Mouse (Mus musculus): Measurements from ENCODE around the gene C1qtnf9. TPM values are rescaled to one million over a fixed set of nuclear protein-coding genes. Genes with fewer than 3 reads are reported as not detected.

The C1qtnf9 gene
- polyA plus RNA-seq, 1 experiment from 2014 or later = not detected

GRCm38 (mm10) chr14:60754656-60755055 lies 13.3 kb upstream of the C1qtnf9 start:
- Histone ChIP-seq H3K4me2 (replicated peaks; ENCODE audit: low read depth, low read length) (no peak overlapping the region), H3K4me1 (replicated peaks; ENCODE audit: control insufficient read depth, insufficient read depth, low read length) (no peaks in the 10 kb centered on the region), H3K9me3 (ENCODE audit: control insufficient read depth, low read length) (no peaks in the 10 kb centered on the region), H3K9ac (ENCODE audit: low read depth, low read length) (no peak overlapping the region), H3K4me3 (ENCODE audit: low read depth, low read length) (no peak overlapping the region), H3K27ac (ENCODE audit: low read depth, low read length) (no peak overlapping the region), H3K27me3 (ENCODE audit: control insufficient read depth, insufficient read depth, low read length) (no peaks in the 10 kb centered on the region), H3K36me3 (ENCODE audit: control insufficient read depth, insufficient read depth, low read length) (peaks cover 15% of the 10 kb centered on the region; the same call in 1 of the 2 replicates)
- DNase-seq (ENCODE audit: low spot score) (no peak), ATAC-seq (ENCODE audit: low FRiP score) (no peak)
- WGBS = 95% methylated on average over 5 of the region's 5 CpGs

- Histone ChIP-seq H3K36me3 (ENCODE audit: control insufficient read depth, insufficient read depth, low read length) (peaks cover 21% of the 10 kb centered on the region; the same call in 1 of the 2 replicates), H3K9me3 (ENCODE audit: control insufficient read depth, low read length) (no peaks in the 10 kb centered on the region), H3K4me3 (ENCODE audit: low read depth, low read length) (no peak overlapping the region), H3K27ac (ENCODE audit: low read depth, low read length) (no peak overlapping the region), H3K4me1 (replicated peaks; ENCODE audit: control insufficient read depth, insufficient read depth, low read length) (no peaks in the 10 kb centered on the region), H3K27me3 (ENCODE audit: control insufficient read depth, insufficient read depth, low read length) (no peaks in the 10 kb centered on the region), H3K4me2 (replicated peaks; ENCODE audit: low read depth, low read length) (no peak overlapping the region), H3K9ac (ENCODE audit: low read depth, low read length) (no peak overlapping the region)
- WGBS = 92% methylated on average over 15 of the region's 15 CpGs
- DNase-seq (ENCODE audit: low spot score) (no peak), ATAC-seq (ENCODE audit: low FRiP score) (no peak)
Observed at GRCm38 (mm10) chr14:60756271-60756670, 11.7 kb upstream of the C1qtnf9 start.

- WGBS = 97% methylated on average over 8 of the region's 8 CpGs
- Histone ChIP-seq H3K4me3 (ENCODE audit: low read depth, low read length) (no peak overlapping the region), H3K36me3 (ENCODE audit: control insufficient read depth, insufficient read depth, low read length) (peaks cover 22% of the 10 kb centered on the region; the same call in 1 of the 2 replicates)
Observed at GRCm38 (mm10) chr14:60757265-60757664, 10.7 kb upstream of the C1qtnf9 start.

GRCm38 (mm10) chr14:60757722-60758121 lies 10.2 kb upstream of the C1qtnf9 start:
- ATAC-seq (ENCODE audit: low FRiP score) = no peak
- H3K9me3 ChIP-seq (ENCODE audit: control insufficient read depth, low read length) = no peaks in the 10 kb centered on the region
- H3K27ac ChIP-seq (ENCODE audit: low read depth, low read length) = no peak overlapping the region
- H3K9ac ChIP-seq (ENCODE audit: low read depth, low read length) = no peak overlapping the region
- 91% methylated on average over 7 of the region's 7 CpGs for WGBS
- H3K36me3 ChIP-seq (ENCODE audit: control insufficient read depth, insufficient read depth, low read length) = peaks cover 22% of the 10 kb centered on the region; the same call in 1 of the 2 replicates
- no peaks in the 10 kb centered on the region for H3K4me1 ChIP-seq (replicated peaks; ENCODE audit: control insufficient read depth, insufficient read depth, low read length)
- H3K27me3 ChIP-seq (ENCODE audit: control insufficient read depth, insufficient read depth, low read length) = no peaks in the 10 kb centered on the region
- no peak overlapping the region for H3K4me2 ChIP-seq (replicated peaks; ENCODE audit: low read depth, low read length)
- no peak overlapping the region for H3K4me3 ChIP-seq (ENCODE audit: low read depth, low read length)
- DNase-seq (ENCODE audit: low spot score) = no peak

More at GRCm38 (mm10) chr14:60757265-60757664, 10.7 kb upstream of the C1qtnf9 start:
- no peaks in the 10 kb centered on the region for H3K4me1 ChIP-seq (replicated peaks; ENCODE audit: control insufficient read depth, insufficient read depth, low read length)
- ATAC-seq (ENCODE audit: low FRiP score) (no peak), DNase-seq (ENCODE audit: low spot score) (no peak)
- no peak overlapping the region for H3K4me2 ChIP-seq (replicated peaks; ENCODE audit: low read depth, low read length)
- no peaks in the 10 kb centered on the region for H3K9me3 ChIP-seq (ENCODE audit: control insufficient read depth, low read length)
- H3K9ac ChIP-seq (ENCODE audit: low read depth, low read length) = no peak overlapping the region
- no peak overlapping the region for H3K27ac ChIP-seq (ENCODE audit: low read depth, low read length)
- no peaks in the 10 kb centered on the region for H3K27me3 ChIP-seq (ENCODE audit: control insufficient read depth, insufficient read depth, low read length)

GRCm38 (mm10) chr14:60759097-60759496 lies 8.8 kb upstream of the C1qtnf9 start:
- no peaks in the 10 kb centered on the region for H3K9me3 ChIP-seq (ENCODE audit: control insufficient read depth, low read length)
- no peak overlapping the region for H3K9ac ChIP-seq (ENCODE audit: low read depth, low read length)
- no peak overlapping the region for H3K4me2 ChIP-seq (replicated peaks; ENCODE audit: low read depth, low read length)
- no peak for DNase-seq (ENCODE audit: low spot score)
- 94% methylated on average over 8 of the region's 8 CpGs for WGBS
- ATAC-seq (ENCODE audit: low FRiP score) = no peak
- no peak overlapping the region for H3K27ac ChIP-seq (ENCODE audit: low read depth, low read length)
- H3K36me3 ChIP-seq (ENCODE audit: control insufficient read depth, insufficient read depth, low read length) = peaks cover 22% of the 10 kb centered on the region; the same call in 1 of the 2 replicates
- no peak overlapping the region for H3K4me3 ChIP-seq (ENCODE audit: low read depth, low read length)
- no peaks in the 10 kb centered on the region for H3K27me3 ChIP-seq (ENCODE audit: control insufficient read depth, insufficient read depth, low read length)
- H3K4me1 ChIP-seq (replicated peaks; ENCODE audit: control insufficient read depth, insufficient read depth, low read length) = no peaks in the 10 kb centered on the region

- no peak overlapping the region for H3K9ac ChIP-seq (ENCODE audit: low read depth, low read length)
- 73% methylated on average over 10 of the region's 10 CpGs for WGBS
- no peaks in the 10 kb centered on the region for H3K27me3 ChIP-seq (ENCODE audit: control insufficient read depth, insufficient read depth, low read length)
- ATAC-seq (ENCODE audit: low FRiP score) (no peak), DNase-seq (ENCODE audit: low spot score) (no peak)
- H3K4me1 ChIP-seq (replicated peaks; ENCODE audit: control insufficient read depth, insufficient read depth, low read length) = no peaks in the 10 kb centered on the region
- H3K4me3 ChIP-seq (ENCODE audit: low read depth, low read length) = no peak overlapping the region
- no peak overlapping the region for H3K4me2 ChIP-seq (replicated peaks; ENCODE audit: low read depth, low read length)
- no peaks in the 10 kb centered on the region for H3K9me3 ChIP-seq (ENCODE audit: control insufficient read depth, low read length)
- H3K27ac ChIP-seq (ENCODE audit: low read depth, low read length) = no peak overlapping the region
- peaks cover 16% of the 10 kb centered on the region; the same call in 1 of the 2 replicates for H3K36me3 ChIP-seq (ENCODE audit: control insufficient read depth, insufficient read depth, low read length)
Observed at GRCm38 (mm10) chr14:60761801-60762200, 6.1 kb upstream of the C1qtnf9 start.

- 78% methylated on average over 7 of the region's 7 CpGs for WGBS
- Histone ChIP-seq H3K27ac (ENCODE audit: low read depth, low read length) (no peak overlapping the region), H3K36me3 (ENCODE audit: control insufficient read depth, insufficient read depth, low read length) (peaks cover 14% of the 10 kb centered on the region; the same call in 1 of the 2 replicates)
Observed at GRCm38 (mm10) chr14:60762754-60763153, 5.2 kb upstream of the C1qtnf9 start.

GRCm38 (mm10) chr14:60763746-60764145 lies 4.2 kb upstream of the C1qtnf9 start:
- Histone ChIP-seq H3K36me3 (ENCODE audit: control insufficient read depth, insufficient read depth, low read length) (peaks cover 9% of the 10 kb centered on the region; the same call in 1 of the 2 replicates), H3K27ac (ENCODE audit: low read depth, low read length) (no peak overlapping the region), H3K27me3 (ENCODE audit: control insufficient read depth, insufficient read depth, low read length) (no peaks in the 10 kb centered on the region), H3K9me3 (ENCODE audit: control insufficient read depth, low read length) (no peaks in the 10 kb centered on the region), H3K4me1 (replicated peaks; ENCODE audit: control insufficient read depth, insufficient read depth, low read length) (no peaks in the 10 kb centered on the region), H3K4me3 (ENCODE audit: low read depth, low read length) (no peak overlapping the region), H3K9ac (ENCODE audit: low read depth, low read length) (no peak overlapping the region), H3K4me2 (replicated peaks; ENCODE audit: low read depth, low read length) (no peak overlapping the region)
- ATAC-seq (ENCODE audit: low FRiP score) = no peak
- DNase-seq (ENCODE audit: low spot score) = no peak
- 95% methylated on average over 5 of the region's 5 CpGs for WGBS

More at GRCm38 (mm10) chr14:60762754-60763153, 5.2 kb upstream of the C1qtnf9 start:
- no peaks in the 10 kb centered on the region for H3K9me3 ChIP-seq (ENCODE audit: control insufficient read depth, low read length)
- ATAC-seq (ENCODE audit: low FRiP score) = no peak
- H3K27me3 ChIP-seq (ENCODE audit: control insufficient read depth, insufficient read depth, low read length) = no peaks in the 10 kb centered on the region
- H3K4me1 ChIP-seq (replicated peaks; ENCODE audit: control insufficient read depth, insufficient read depth, low read length) = no peaks in the 10 kb centered on the region
- H3K4me2 ChIP-seq (replicated peaks; ENCODE audit: low read depth, low read length) = no peak overlapping the region
- H3K9ac ChIP-seq (ENCODE audit: low read depth, low read length) = no peak overlapping the region
- H3K4me3 ChIP-seq (ENCODE audit: low read depth, low read length) = no peak overlapping the region
- no peak for DNase-seq (ENCODE audit: low spot score)

- 77% methylated on average over 4 of the region's 4 CpGs for WGBS
- DNase-seq (ENCODE audit: low spot score) (no peak), ATAC-seq (ENCODE audit: low FRiP score) (no peak)
- no peaks in the 10 kb centered on the region for H3K27me3 ChIP-seq (ENCODE audit: control insufficient read depth, insufficient read depth, low read length)
- H3K4me3 ChIP-seq (ENCODE audit: low read depth, low read length) = no peak overlapping the region
- no peaks in the 10 kb centered on the region for H3K4me1 ChIP-seq (replicated peaks; ENCODE audit: control insufficient read depth, insufficient read depth, low read length)
- no peak overlapping the region for H3K27ac ChIP-seq (ENCODE audit: low read depth, low read length)
- 0 out of 2 replicates have a peak, but pooled peaks cover 7% of the 10 kb centered on the region for H3K36me3 ChIP-seq (ENCODE audit: control insufficient read depth, insufficient read depth, low read length)
- no peak overlapping the region for H3K9ac ChIP-seq (ENCODE audit: low read depth, low read length)
- no peaks in the 10 kb centered on the region for H3K9me3 ChIP-seq (ENCODE audit: control insufficient read depth, low read length)
- no peak overlapping the region for H3K4me2 ChIP-seq (replicated peaks; ENCODE audit: low read depth, low read length)
Observed at GRCm38 (mm10) chr14:60764526-60764925, 3.4 kb upstream of the C1qtnf9 start.

Data from hindbrain, embryonic 11.5 days (tissue).